Mouse (Mus musculus) G1E-ER4 (cell line): Measurements from ENCODE around the gene E130208F15Rik. TPM values are rescaled to one million over a fixed set of nuclear protein-coding genes. Genes with fewer than 3 reads are reported as not detected.

Experiments used
- GATA1 ChIP-seq: IDR thresholded peaks from one replicate; pipeline ENCODE4 v1.8.0; 2012; ENCODE audit warnings: low read length, inconsistent platforms
- polyA plus RNA-seq: library from polyadenylated mRNA; stranded (reverse); fragments of >175 nt; gene quantifications from 2 replicates; pipeline ENCODE4 v1.2.3, GENCODE M21; 2012

E130208F15Rik gene
- polyA plus RNA-seq, 1 experiment = 0.44 TPM

GRCm38 (mm10) chr7:30353279-30353822, 31.8 kb downstream of the E130208F15Rik start:
- no peak for TF ChIP-seq GATA1

- TF ChIP-seq GATA1 = no peak
Measured at GRCm38 (mm10) chr7:30354059-30354458, 32.5 kb downstream of the E130208F15Rik start.

GRCm38 (mm10) chr7:30358378-30359186, 37.0 kb downstream of the E130208F15Rik start:
- TF ChIP-seq GATA1 = no peak

- TF ChIP-seq GATA1 = no peak
Measured at GRCm38 (mm10) chr7:30359276-30359865, 37.8 kb downstream of the E130208F15Rik start.

GRCm38 (mm10) chr7:30360028-30360427, 38.5 kb downstream of the E130208F15Rik start:
- TF ChIP-seq GATA1 = no peak

GRCm38 (mm10) chr7:30362652-30363343, 41.3 kb downstream of the E130208F15Rik start, which contains the start of gene Lrfn3:
TSS of gene Lrfn3 (minus strand) at chr7:30362772.
- no peak for TF ChIP-seq GATA1

- TF ChIP-seq GATA1 = no peak
Measured at GRCm38 (mm10) chr7:30363344-30363738, 41.8 kb downstream of the E130208F15Rik start.

GRCm38 (mm10) chr7:30367466-30367865, 45.9 kb downstream of the E130208F15Rik start:
- no peak for TF ChIP-seq GATA1

Other genes with a start within 250 kb of the E130208F15Rik start
- gene Zfp82, start 248.8 kb upstream of the E130208F15Rik start, polyA plus RNA-seq = 0.17 and 0.26 TPM in 2 replicates
- not detected in 2 replicates for gene Gm26920, start 231.3 kb upstream of the E130208F15Rik start, polyA plus RNA-seq
- 2.5 and 3.4 TPM in 2 replicates for gene Zfp566, start 231.2 kb upstream of the E130208F15Rik start, polyA plus RNA-seq
- 0.19 and 0.64 TPM in 2 replicates for gene Zfp260, start 227.0 kb upstream of the E130208F15Rik start, polyA plus RNA-seq
- gene Zfp382, start 199.8 kb upstream of the E130208F15Rik start, polyA plus RNA-seq = 4.1 and 5.5 TPM in 2 replicates
- 8.2 and 19.8 TPM in 2 replicates for gene Zfp146, start 152.0 kb upstream of the E130208F15Rik start, polyA plus RNA-seq
- 8.3 and 9.2 TPM in 2 replicates for gene Cox7a1, start 137.6 kb upstream of the E130208F15Rik start, polyA plus RNA-seq
- 142 and 154 TPM in 2 replicates for gene Capns1, start 122.9 kb upstream of the E130208F15Rik start, polyA plus RNA-seq
- gene Polr2i, start 89.8 kb upstream of the E130208F15Rik start, polyA plus RNA-seq = 126 and 136 TPM in 2 replicates
- 68.1 and 70.9 TPM in 2 replicates for gene Tbcb, start 89.5 kb upstream of the E130208F15Rik start, polyA plus RNA-seq
- gene Ovol3, start 86.0 kb upstream of the E130208F15Rik start, polyA plus RNA-seq = 0.15 TPM in 1 of 2 replicates, not detected in the other
- gene Thap8, start 41.6 kb upstream of the E130208F15Rik start, polyA plus RNA-seq = 0.12 and 0.26 TPM in 2 replicates
- 40.6 and 75.2 TPM in 2 replicates for gene Wdr62, start 41.3 kb upstream of the E130208F15Rik start, polyA plus RNA-seq
- gene Clip3, start 30.0 kb upstream of the E130208F15Rik start, polyA plus RNA-seq = 0.24 TPM in 1 of 2 replicates, not detected in the other
- gene Alkbh6, start 13.0 kb upstream of the E130208F15Rik start, polyA plus RNA-seq = 59.9 and 74.5 TPM in 2 replicates
- gene Syne4, start 6.9 kb upstream of the E130208F15Rik start, polyA plus RNA-seq = 7.1 and 8.8 TPM in 2 replicates
- gene Sdhaf1, start 2.2 kb downstream of the E130208F15Rik start, polyA plus RNA-seq = 23.4 and 30.5 TPM in 2 replicates
- gene Lrfn3, start 41.0 kb downstream of the E130208F15Rik start, polyA plus RNA-seq = not detected in 2 replicates
- gene Tyrobp, start 92.0 kb downstream of the E130208F15Rik start, polyA plus RNA-seq = 0.25 TPM in 1 of 2 replicates, not detected in the other
- not detected in 2 replicates for gene Hcst, start 98.1 kb downstream of the E130208F15Rik start, polyA plus RNA-seq
- gene Nfkbid, start 100.0 kb downstream of the E130208F15Rik start, polyA plus RNA-seq = 0.12 and 0.16 TPM in 2 replicates
- gene Aplp1, start 123.8 kb downstream of the E130208F15Rik start, polyA plus RNA-seq = not detected in 2 replicates
- gene Kirrel2, start 135.9 kb downstream of the E130208F15Rik start, polyA plus RNA-seq = not detected in 2 replicates
- not detected in 2 replicates for gene Nphs1, start 136.6 kb downstream of the E130208F15Rik start, polyA plus RNA-seq
- gene Prodh2, start 171.9 kb downstream of the E130208F15Rik start, polyA plus RNA-seq = not detected in 2 replicates
- 70.2 and 78.5 TPM in 2 replicates for gene Arhgap33, start 213.3 kb downstream of the E130208F15Rik start, polyA plus RNA-seq
- 17.1 and 19.6 TPM in 2 replicates for gene Hspb6, start 230.4 kb downstream of the E130208F15Rik start, polyA plus RNA-seq
- 32.5 and 41.8 TPM in 2 replicates for gene Proser3, start 230.6 kb downstream of the E130208F15Rik start, polyA plus RNA-seq
- 145 and 158 TPM in 2 replicates for gene Lin37, start 238.1 kb downstream of the E130208F15Rik start, polyA plus RNA-seq
- 85.2 and 111 TPM in 2 replicates for gene U2af1l4, start 241.6 kb downstream of the E130208F15Rik start, polyA plus RNA-seq
- 2.4 and 5.3 TPM in 2 replicates for gene Gm49396, start 241.6 kb downstream of the E130208F15Rik start, polyA plus RNA-seq
- 49.9 and 57.2 TPM in 2 replicates for gene Psenen, start 241.9 kb downstream of the E130208F15Rik start, polyA plus RNA-seq
- 3.7 and 8.3 TPM in 2 replicates for gene Igflr1, start 243.7 kb downstream of the E130208F15Rik start, polyA plus RNA-seq